Mouse (Mus musculus) kidney, adult 2 months (tissue): Measurements from ENCODE around the gene Dap. TPM values are rescaled to one million over a fixed set of nuclear protein-coding genes. Genes with fewer than 3 reads are reported as not detected.

Source experiments
- DNase-seq: peaks from one replicate; pipeline ENCODE4 v3.0.0; 2021
- H3K27ac ChIP-seq: fragments of 200-500 bp; 2 replicates; pipeline ENCODE4 v1.5.1; 2012; ENCODE audit warnings: low read depth, low read length, control low read depth, inconsistent platforms; ENCODE audit not compliant: insufficient read depth
- H3K27me3 ChIP-seq: fragments of 200-500 bp; replicated peaks from 2 replicates; pipeline ENCODE4 v1.6.1; 2012; ENCODE audit warnings: mild to moderate bottlenecking, moderate library complexity, low read length, inconsistent platforms; ENCODE audit not compliant: control insufficient read depth, insufficient read depth
- H3K36me3 ChIP-seq: fragments of 200-500 bp; 2 replicates; pipeline ENCODE4 v1.6.1; 2012; ENCODE audit warnings: mild to moderate bottlenecking, moderate library complexity, low read length, inconsistent platforms; ENCODE audit not compliant: control insufficient read depth, insufficient read depth
- H3K4me1 ChIP-seq: fragments of 200-500 bp; 2 replicates; pipeline ENCODE4 v1.6.1; 2011; ENCODE audit warnings: low read length; ENCODE audit not compliant: control insufficient read depth, insufficient read depth
- H3K4me3 ChIP-seq: fragments of 200-500 bp; 2 replicates; pipeline ENCODE4 v1.5.1; 2011; ENCODE audit warnings: mild to moderate bottlenecking, low read depth, low read length, control low read depth; ENCODE audit not compliant: insufficient read depth
- CTCF ChIP-seq: fragments of 200-500 bp; conservative IDR thresholded peaks from 2 replicates; pipeline ENCODE4 v1.5.1; 2011; ENCODE audit warnings: low read depth, mild to moderate bottlenecking, control low read depth, low read length, moderate library complexity, mixed read lengths; ENCODE audit not compliant: insufficient read depth, insufficient read length
- POLR2A ChIP-seq: fragments of 200-500 bp; IDR thresholded peaks from one replicate; pipeline ENCODE4 v1.6.1; 2011; ENCODE audit warnings: low read depth, low read length, control low read depth
- WGBS: fragments of 180-500 bp; shearing (Covaris S2); methylation state at CpG from one replicate; pipeline ENCODE4 v1.1.7; 2018; 5-methylcytosine and 5-hydroxymethylcytosine counted together
- polyA plus RNA-seq: library from polyadenylated mRNA; depleted of rRNA; stranded (reverse); fragments of >200 nt; gene quantifications from 2 replicates; pipeline ENCODE4 v1.2.3, GENCODE M21; 2012

Dap gene
- polyA plus RNA-seq, 1 experiment: 96.9 TPM

DNA sequence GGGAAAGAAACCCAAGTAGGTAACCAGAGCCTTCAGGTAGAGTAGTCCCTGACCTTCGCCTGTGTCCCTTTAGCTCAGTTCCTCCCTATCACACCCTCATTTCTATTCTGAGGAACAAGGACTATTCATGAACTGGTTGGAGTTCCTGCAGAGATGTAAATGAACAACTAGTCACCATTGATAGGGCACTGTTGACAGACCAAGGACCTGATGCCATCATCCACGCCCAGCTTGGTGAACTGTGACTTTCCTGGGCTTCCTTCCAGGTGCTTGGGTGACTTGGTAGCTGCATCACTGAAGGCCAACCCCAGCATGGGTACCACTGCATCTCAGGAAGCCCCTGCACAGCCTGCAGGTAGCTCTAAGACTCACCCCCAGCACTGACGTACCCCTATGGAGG lies 58.2 kb downstream of the Dap start:
- no peaks in the 10 kb centered on the region for H3K36me3 ChIP-seq
- DNase-seq: peak; percentile 73
- no peak overlapping the region for H3K27ac ChIP-seq
- no peak overlapping the region for H3K4me3 ChIP-seq
- WGBS: 73% methylated on average over 3 of the region's 3 CpGs
- peaks cover 12% of the 10 kb centered on the region for H3K4me1 ChIP-seq
- TF ChIP-seq POLR2A (no peak), CTCF (no peak)
- H3K27me3 ChIP-seq: no peaks in the 10 kb centered on the region

DNA sequence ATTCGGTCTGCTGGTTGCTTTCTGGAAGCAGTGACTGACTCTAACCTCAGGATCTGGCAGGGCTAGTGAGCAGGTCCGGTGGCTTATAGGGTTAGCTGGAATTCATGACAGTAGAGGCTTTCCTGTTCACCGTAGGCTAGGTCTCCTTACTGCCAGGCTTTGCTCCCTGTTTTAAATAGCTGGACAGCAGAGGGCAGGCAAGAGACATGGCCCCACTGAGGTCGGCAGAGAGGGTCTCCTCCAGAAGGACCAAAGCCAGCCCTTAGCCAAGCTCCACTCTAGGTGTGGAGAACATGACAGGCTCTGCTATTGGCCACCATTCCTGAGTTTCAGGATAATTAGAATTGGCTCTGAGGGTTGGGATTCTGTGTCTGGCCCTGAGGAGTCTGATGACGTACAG lies 60.0 kb downstream of the Dap start:
- 64% methylated on average over 5 of the region's 5 CpGs for WGBS
- H3K4me3 ChIP-seq: no peak overlapping the region
- H3K27ac ChIP-seq: no peak overlapping the region
- no peaks in the 10 kb centered on the region for H3K36me3 ChIP-seq
- DNase-seq: no peak
- TF ChIP-seq POLR2A (no peak), CTCF (peak; percentile 51)
- no peaks in the 10 kb centered on the region for H3K27me3 ChIP-seq
- H3K4me1 ChIP-seq: peaks cover 9% of the 10 kb centered on the region

DNA sequence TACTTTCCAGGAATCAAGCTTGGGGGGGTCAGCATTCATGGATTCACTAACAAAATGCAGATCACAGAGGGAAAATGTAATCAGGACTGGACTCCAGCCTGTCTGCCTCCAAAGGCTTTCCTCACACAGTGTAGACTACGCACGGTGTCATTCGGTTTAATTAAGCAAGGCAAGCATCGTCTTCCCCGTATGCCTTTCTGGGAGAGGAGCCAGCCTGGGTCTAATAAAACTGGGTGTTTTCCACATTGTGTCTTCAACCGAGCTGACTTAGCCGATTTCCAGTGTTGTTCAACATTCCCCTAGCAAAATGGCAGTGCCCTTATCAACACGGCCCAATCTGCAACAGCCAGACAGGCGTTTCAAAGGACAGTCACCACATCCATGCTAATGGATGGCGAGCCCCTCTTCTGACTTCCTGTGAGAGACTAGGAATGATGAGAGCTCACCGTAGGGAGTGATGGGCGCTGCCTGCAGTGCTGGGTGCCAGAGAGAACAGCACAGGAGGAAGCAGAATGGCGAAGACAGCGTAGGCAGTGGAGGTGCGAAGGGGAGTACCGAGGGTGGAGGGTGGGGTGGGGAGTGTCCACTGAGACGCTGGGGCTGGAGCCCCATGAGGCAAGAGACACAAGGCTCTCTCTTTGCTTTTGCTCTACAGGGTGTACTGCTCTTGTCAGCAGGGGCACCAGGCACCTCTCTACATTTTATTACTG lies 61.0 kb downstream of the Dap start:
- Histone ChIP-seq H3K4me1 (peaks cover 4% of the 10 kb centered on the region; the same call in 1 of the 2 replicates), H3K27ac (no peak overlapping the region), H3K4me3 (no peak overlapping the region), H3K36me3 (no peaks in the 10 kb centered on the region), H3K27me3 (no peaks in the 10 kb centered on the region)
- DNase-seq: peak; percentile 30
- no peak for TF ChIP-seq CTCF
- TF ChIP-seq POLR2A: no peak
- WGBS: 65% methylated on average over 17 of the region's 17 CpGs

DNA sequence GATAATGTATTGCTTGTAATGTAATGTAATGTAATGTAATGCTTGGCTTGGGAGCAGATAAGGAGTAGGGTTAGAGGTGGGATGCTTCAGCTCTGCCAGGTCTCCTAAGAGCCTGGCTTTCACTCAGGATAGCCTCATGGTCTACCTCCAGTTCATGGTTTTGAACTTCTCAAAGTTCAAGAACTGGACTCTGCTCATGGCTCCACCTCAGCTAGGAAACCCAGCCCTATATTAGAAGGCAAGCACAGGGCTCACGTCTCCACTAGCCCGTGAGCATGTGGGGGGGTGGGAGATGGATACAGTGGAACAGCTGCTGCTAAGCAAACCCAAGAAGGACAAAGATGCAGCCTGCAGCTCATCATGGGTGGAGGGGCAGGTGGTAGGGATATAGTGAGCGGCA lies 61.6 kb downstream of the Dap start:
- no peak for TF ChIP-seq POLR2A
- no peak for TF ChIP-seq CTCF
- WGBS: 63% methylated on average over 3 of the region's 3 CpGs
- Histone ChIP-seq H3K4me1 (no peaks in the 10 kb centered on the region), H3K36me3 (no peaks in the 10 kb centered on the region), H3K27me3 (no peaks in the 10 kb centered on the region), H3K27ac (no peak overlapping the region), H3K4me3 (no peak overlapping the region)
- peak; percentile 63 for DNase-seq

DNA sequence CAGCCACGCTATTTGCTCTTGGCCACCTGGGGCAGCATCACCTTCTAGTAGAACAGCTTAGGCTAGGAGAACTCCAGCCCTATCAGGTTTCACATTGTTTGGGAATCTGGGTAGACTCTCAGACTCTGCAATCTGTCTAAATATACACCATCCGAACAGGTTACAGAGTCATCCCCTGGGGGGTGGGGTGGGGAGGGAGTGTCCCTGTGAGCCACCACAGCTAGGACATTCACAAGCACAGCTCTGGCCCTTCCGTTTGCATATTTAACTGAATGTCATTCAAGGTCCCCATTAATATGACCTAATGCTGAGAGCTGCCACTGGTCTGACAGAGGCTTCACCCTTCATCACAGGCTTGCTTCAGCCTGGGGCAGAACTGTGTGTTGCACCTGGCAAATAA lies 68.5 kb downstream of the Dap start:
- TF ChIP-seq CTCF (no peak), POLR2A (no peak)

DNA sequence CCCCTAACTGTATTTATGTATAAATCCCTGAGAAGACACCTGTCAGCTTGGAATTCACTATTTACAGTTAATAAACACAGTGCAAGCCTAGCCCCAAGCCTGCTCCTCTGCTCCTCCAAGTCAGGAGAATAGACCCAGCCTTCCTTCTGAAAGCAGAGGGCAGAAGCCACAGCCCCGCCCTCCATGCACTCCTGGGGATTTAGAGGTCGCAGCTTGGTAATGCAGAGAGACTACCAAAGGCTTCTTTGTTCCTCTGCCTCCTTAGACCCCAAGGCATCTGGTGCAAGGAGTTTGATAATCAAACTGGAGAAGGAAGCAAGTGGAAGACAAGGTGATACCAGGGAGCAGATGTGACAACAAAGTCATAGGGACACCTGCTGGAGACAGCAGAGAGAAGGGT lies 70.2 kb downstream of the Dap start:
- WGBS: 42% methylated on average over 2 of the region's 2 CpGs
- H3K4me1 ChIP-seq: no peaks in the 10 kb centered on the region; the same call in 1 of the 2 replicates

More for the DNA sequence above, 68.5 kb downstream of the Dap start:
- Histone ChIP-seq H3K4me3 (no peak overlapping the region), H3K27ac (no peak overlapping the region), H3K27me3 (no peaks in the 10 kb centered on the region), H3K36me3 (no peaks in the 10 kb centered on the region), H3K4me1 (no peaks in the 10 kb centered on the region)
- 41% methylated on average over 3 of the region's 3 CpGs for WGBS
- DNase-seq: peak; percentile 14

DNA sequence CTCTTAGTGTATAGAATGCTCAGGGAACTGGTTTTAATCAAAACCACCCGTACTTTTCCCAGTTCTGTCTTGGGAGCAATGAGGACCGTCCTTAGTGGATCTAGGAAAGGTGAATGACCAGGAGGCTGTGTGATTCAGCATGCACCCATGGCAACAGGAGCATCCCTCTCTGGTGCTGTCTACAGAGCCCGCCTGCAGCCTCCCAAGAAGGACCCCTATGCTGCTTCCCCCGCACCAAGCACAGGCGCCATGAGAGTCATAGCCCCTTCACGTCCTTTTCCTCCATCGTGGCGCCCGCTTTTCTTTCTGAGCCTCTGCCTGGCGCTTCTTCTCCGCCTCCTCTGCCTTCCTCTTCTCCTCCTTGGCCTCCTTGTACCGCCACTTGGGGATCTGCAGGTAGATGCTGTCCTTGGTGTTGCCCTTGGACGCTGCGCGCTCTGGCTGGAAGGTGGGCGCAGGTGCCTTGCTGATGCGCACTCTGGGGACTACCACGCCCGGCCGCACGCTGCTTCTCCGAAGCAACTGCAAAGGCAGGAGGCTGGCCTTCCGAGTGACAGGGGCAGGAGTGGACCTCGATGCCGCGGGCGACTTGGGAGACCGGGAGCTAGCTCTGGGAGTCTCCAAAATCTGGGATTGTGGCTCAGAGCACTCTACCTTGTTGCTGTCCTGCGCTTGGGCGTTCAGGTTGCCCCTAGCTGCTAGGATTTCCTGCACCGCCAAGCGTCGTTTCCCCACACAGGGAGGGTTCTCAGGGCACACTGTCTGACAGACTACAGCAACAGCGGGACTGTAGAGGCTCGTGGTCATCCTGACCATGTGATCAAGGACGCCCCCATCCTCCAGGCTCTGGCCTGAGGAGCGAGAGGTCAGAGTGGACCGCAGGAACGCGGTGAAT lies 73.0 kb downstream of the Dap start:
- WGBS: 51% methylated on average over 40 of the region's 40 CpGs
- TF ChIP-seq CTCF (no peak), POLR2A (no peak)

More for the DNA sequence above, 70.2 kb downstream of the Dap start:
- no peak for DNase-seq
- H3K27me3 ChIP-seq: no peaks in the 10 kb centered on the region
- H3K36me3 ChIP-seq: no peaks in the 10 kb centered on the region
- no peak overlapping the region for H3K4me3 ChIP-seq
- no peak overlapping the region for H3K27ac ChIP-seq
- TF ChIP-seq POLR2A: no peak
- TF ChIP-seq CTCF: no peak

More for the DNA sequence above, 73.0 kb downstream of the Dap start:
- Histone ChIP-seq H3K27ac (no peak overlapping the region), H3K4me1 (no peaks in the 10 kb centered on the region; the same call in 1 of the 2 replicates), H3K36me3 (no peaks in the 10 kb centered on the region), H3K4me3 (no peak overlapping the region), H3K27me3 (no peaks in the 10 kb centered on the region)
- no peak for DNase-seq
